Mouse (Mus musculus): Measurements from ENCODE around the gene Cpne5.

GRCm38 (mm10) chr17:29231109-29231508 lies 6.9 kb downstream of the Cpne5 start:
- TF ChIP-seq POLR2A (IDR thresholded peaks at IDR 0.05; ENCODE audit: extremely low read depth, insufficient read depth, low read length) (no peak), CTCF (IDR thresholded peaks at IDR 0.05; ENCODE audit: low read depth, low read length) (no peak)

All from liver, adult 2 months (tissue).